Mouse (Mus musculus): ENCODE results near the gene Gm9747. TPM values are rescaled to one million over a fixed set of nuclear protein-coding genes. Genes with fewer than 3 reads are reported as not detected.

Gm9747 gene
- 16.8 and 18.6 TPM in 2 replicates for polyA plus RNA-seq (2015; fragmentation: Nextera tagmentation; extraction: Ambion mirVana)

GRCm38 (mm10) chr1:82232812-82233211 is at the start of gene Gm9747:
Gene Gm9747, plus strand, starts transcription at chr1:82233112.
- Histone ChIP-seq H3K4me2 (ENCODE audit: low read depth, low read length) (no peak within 1 kb of the TSS), H3K27ac (ENCODE audit: low read length) (no peak within 1 kb of the TSS), H3K36me3 (ENCODE audit: control insufficient read depth, insufficient read depth, low read length) (peaks cover 6% of the 10 kb centered on the region; the same call in 1 of the 2 replicates), H3K4me3 (replicated peaks; ENCODE audit: low read length) (no peak within 1 kb of the TSS), H3K4me1 (ENCODE audit: control insufficient read depth, insufficient read depth, low read length) (no peaks in the 10 kb centered on the region), H3K9ac (ENCODE audit: low read length) (no peak within 1 kb of the TSS), H3K27me3 (ENCODE audit: control insufficient read depth, insufficient read depth, low read length) (no peaks in the 10 kb centered on the region), H3K9me3 (replicated peaks; ENCODE audit: control insufficient read depth, low read length) (no peaks in the 10 kb centered on the region)
- 93% methylated on average over 3 of the region's 3 CpGs for WGBS
- no peak for ATAC-seq (ENCODE audit: insufficient read depth, low FRiP score)

GRCm38 (mm10) chr1:82183913-82184442 is 48.9 kb upstream of the Gm9747 start:
- no peak for ATAC-seq (ENCODE audit: insufficient read depth, low FRiP score)
- Histone ChIP-seq H3K27ac (ENCODE audit: low read length) (no peak overlapping the region), H3K4me1 (ENCODE audit: control insufficient read depth, insufficient read depth, low read length) (no peaks in the 10 kb centered on the region), H3K36me3 (ENCODE audit: control insufficient read depth, insufficient read depth, low read length) (no peaks in the 10 kb centered on the region), H3K9ac (ENCODE audit: low read length) (no peak overlapping the region), H3K9me3 (replicated peaks; ENCODE audit: control insufficient read depth, low read length) (no peaks in the 10 kb centered on the region), H3K27me3 (ENCODE audit: control insufficient read depth, insufficient read depth, low read length) (no peaks in the 10 kb centered on the region), H3K4me3 (replicated peaks; ENCODE audit: low read length) (no peak overlapping the region), H3K4me2 (ENCODE audit: low read depth, low read length) (no peak overlapping the region)
- 69% methylated on average over 8 of the region's 8 CpGs for WGBS

- Histone ChIP-seq H3K4me1 (ENCODE audit: control insufficient read depth, insufficient read depth, low read length) (no peaks in the 10 kb centered on the region), H3K9ac (ENCODE audit: low read length) (no peak overlapping the region), H3K4me2 (ENCODE audit: low read depth, low read length) (no peak overlapping the region), H3K27ac (ENCODE audit: low read length) (no peak overlapping the region), H3K4me3 (replicated peaks; ENCODE audit: low read length) (no peak overlapping the region), H3K9me3 (replicated peaks; ENCODE audit: control insufficient read depth, low read length) (no peaks in the 10 kb centered on the region), H3K27me3 (ENCODE audit: control insufficient read depth, insufficient read depth, low read length) (no peaks in the 10 kb centered on the region), H3K36me3 (ENCODE audit: control insufficient read depth, insufficient read depth, low read length) (no peaks in the 10 kb centered on the region)
- WGBS: 60% methylated on average over 10 of the region's 10 CpGs
- ATAC-seq (ENCODE audit: insufficient read depth, low FRiP score): no peak
Observed at GRCm38 (mm10) chr1:82188549-82189231, 44.2 kb upstream of the Gm9747 start.

- Histone ChIP-seq H3K4me2 (ENCODE audit: low read depth, low read length) (no peak overlapping the region), H3K27me3 (ENCODE audit: control insufficient read depth, insufficient read depth, low read length) (no peaks in the 10 kb centered on the region), H3K9ac (ENCODE audit: low read length) (no peak overlapping the region), H3K4me3 (replicated peaks; ENCODE audit: low read length) (no peak overlapping the region), H3K36me3 (ENCODE audit: control insufficient read depth, insufficient read depth, low read length) (no peaks in the 10 kb centered on the region), H3K27ac (ENCODE audit: low read length) (no peak overlapping the region), H3K4me1 (ENCODE audit: control insufficient read depth, insufficient read depth, low read length) (no peaks in the 10 kb centered on the region), H3K9me3 (replicated peaks; ENCODE audit: control insufficient read depth, low read length) (no peaks in the 10 kb centered on the region)
- WGBS: 41% methylated on average over 3 of the region's 3 CpGs
- peak; percentile 44; the same call in 1 of the 2 replicates for ATAC-seq (ENCODE audit: insufficient read depth, low FRiP score)
Observed at GRCm38 (mm10) chr1:82189516-82189915, 43.4 kb upstream of the Gm9747 start.

GRCm38 (mm10) chr1:82191579-82191978 is 41.3 kb upstream of the Gm9747 start:
- no peaks in the 10 kb centered on the region for H3K27me3 ChIP-seq (ENCODE audit: control insufficient read depth, insufficient read depth, low read length)
- H3K9me3 ChIP-seq (replicated peaks; ENCODE audit: control insufficient read depth, low read length): no peaks in the 10 kb centered on the region
- WGBS: 49% methylated on average over 3 of the region's 3 CpGs
- ATAC-seq (ENCODE audit: insufficient read depth, low FRiP score): no peak
- H3K4me2 ChIP-seq (ENCODE audit: low read depth, low read length): no peak overlapping the region
- H3K27ac ChIP-seq (ENCODE audit: low read length): no peak overlapping the region
- no peak overlapping the region for H3K9ac ChIP-seq (ENCODE audit: low read length)
- H3K36me3 ChIP-seq (ENCODE audit: control insufficient read depth, insufficient read depth, low read length): no peaks in the 10 kb centered on the region
- H3K4me3 ChIP-seq (replicated peaks; ENCODE audit: low read length): no peak overlapping the region
- H3K4me1 ChIP-seq (ENCODE audit: control insufficient read depth, insufficient read depth, low read length): no peaks in the 10 kb centered on the region

- Histone ChIP-seq H3K27ac (ENCODE audit: low read length) (no peak overlapping the region), H3K4me1 (ENCODE audit: control insufficient read depth, insufficient read depth, low read length) (0 out of 2 replicates have a peak, but pooled peaks cover 2% of the 10 kb centered on the region), H3K27me3 (ENCODE audit: control insufficient read depth, insufficient read depth, low read length) (no peaks in the 10 kb centered on the region), H3K36me3 (ENCODE audit: control insufficient read depth, insufficient read depth, low read length) (no peaks in the 10 kb centered on the region), H3K9me3 (replicated peaks; ENCODE audit: control insufficient read depth, low read length) (no peaks in the 10 kb centered on the region), H3K4me2 (ENCODE audit: low read depth, low read length) (peak overlapping the region; percentile 19; the same call in 1 of the 2 replicates), H3K9ac (ENCODE audit: low read length) (no peak overlapping the region), H3K4me3 (replicated peaks; ENCODE audit: low read length) (no peak overlapping the region)
- peak; percentile 33; the same call in 1 of the 2 replicates for ATAC-seq (ENCODE audit: insufficient read depth, low FRiP score)
- WGBS: 11% methylated on average over 1 of the region's 1 CpGs
Observed at GRCm38 (mm10) chr1:82199918-82200317, 33.0 kb upstream of the Gm9747 start.

GRCm38 (mm10) chr1:82200636-82201035 is 32.3 kb upstream of the Gm9747 start:
- Histone ChIP-seq H3K36me3 (ENCODE audit: control insufficient read depth, insufficient read depth, low read length) (no peaks in the 10 kb centered on the region), H3K9me3 (replicated peaks; ENCODE audit: control insufficient read depth, low read length) (no peaks in the 10 kb centered on the region), H3K27me3 (ENCODE audit: control insufficient read depth, insufficient read depth, low read length) (no peaks in the 10 kb centered on the region), H3K4me1 (ENCODE audit: control insufficient read depth, insufficient read depth, low read length) (0 out of 2 replicates have a peak, but pooled peaks cover 2% of the 10 kb centered on the region), H3K4me2 (ENCODE audit: low read depth, low read length) (no peak overlapping the region), H3K4me3 (replicated peaks; ENCODE audit: low read length) (no peak overlapping the region), H3K9ac (ENCODE audit: low read length) (no peak overlapping the region), H3K27ac (ENCODE audit: low read length) (no peak overlapping the region)
- ATAC-seq (ENCODE audit: insufficient read depth, low FRiP score): no peak
- WGBS: 58% methylated on average over 7 of the region's 7 CpGs

- Histone ChIP-seq H3K4me1 (ENCODE audit: control insufficient read depth, insufficient read depth, low read length) (no peaks in the 10 kb centered on the region), H3K4me2 (ENCODE audit: low read depth, low read length) (no peak overlapping the region), H3K4me3 (replicated peaks; ENCODE audit: low read length) (no peak overlapping the region), H3K27ac (ENCODE audit: low read length) (no peak overlapping the region), H3K36me3 (ENCODE audit: control insufficient read depth, insufficient read depth, low read length) (no peaks in the 10 kb centered on the region), H3K9me3 (replicated peaks; ENCODE audit: control insufficient read depth, low read length) (no peaks in the 10 kb centered on the region), H3K27me3 (ENCODE audit: control insufficient read depth, insufficient read depth, low read length) (no peaks in the 10 kb centered on the region), H3K9ac (ENCODE audit: low read length) (no peak overlapping the region)
- WGBS: 78% methylated on average over 5 of the region's 5 CpGs
- ATAC-seq (ENCODE audit: insufficient read depth, low FRiP score): no peak
Observed at GRCm38 (mm10) chr1:82207511-82207910, 25.4 kb upstream of the Gm9747 start.

- no peak overlapping the region for H3K4me2 ChIP-seq (ENCODE audit: low read depth, low read length)
- no peak overlapping the region for H3K27ac ChIP-seq (ENCODE audit: low read length)
- H3K27me3 ChIP-seq (ENCODE audit: control insufficient read depth, insufficient read depth, low read length): no peaks in the 10 kb centered on the region
- no peaks in the 10 kb centered on the region for H3K9me3 ChIP-seq (replicated peaks; ENCODE audit: control insufficient read depth, low read length)
- no peaks in the 10 kb centered on the region for H3K36me3 ChIP-seq (ENCODE audit: control insufficient read depth, insufficient read depth, low read length)
- 0 out of 2 replicates have a peak, but pooled peaks cover 5% of the 10 kb centered on the region for H3K4me1 ChIP-seq (ENCODE audit: control insufficient read depth, insufficient read depth, low read length)
- H3K9ac ChIP-seq (ENCODE audit: low read length): no peak overlapping the region
- no peak for ATAC-seq (ENCODE audit: insufficient read depth, low FRiP score)
- no peak overlapping the region for H3K4me3 ChIP-seq (replicated peaks; ENCODE audit: low read length)
- 51% methylated on average over 12 of the region's 12 CpGs for WGBS
Observed at GRCm38 (mm10) chr1:82220673-82221396, 12.1 kb upstream of the Gm9747 start.

All from stomach, embryonic 16.5 days (tissue).